Mouse (Mus musculus) limb, embryonic 13.5 days (tissue): ENCODE measurements around the gene 1700025G04Rik. TPM values are rescaled to one million over a fixed set of nuclear protein-coding genes. Genes with fewer than 3 reads are reported as not detected.

Source experiments
- ATAC-seq: fragments of 200-750 bp; cut with Nextera tagmentation; 2 replicates; pipeline ENCODE4 v1.8.0; 2017; ENCODE audit warnings: low read depth, moderate number of reproducible peaks, moderate TSS enrichment; ENCODE audit not compliant: low FRiP score
- H3K27ac ChIP-seq: fragments of 300-500 bp; sonication (generic); 2 replicates; pipeline ENCODE4 v1.5.1; 2015; ENCODE audit warnings: inconsistent platforms, mild to moderate bottlenecking, moderate library complexity
- H3K27me3 ChIP-seq: fragments of 300-500 bp; sonication (generic); 2 replicates; pipeline ENCODE4 v1.6.1; 2015; ENCODE audit warnings: mild to moderate bottlenecking, inconsistent platforms
- H3K36me3 ChIP-seq: fragments of 300-500 bp; sonication (generic); 2 replicates; pipeline ENCODE4 v1.6.1; 2015; ENCODE audit warnings: inconsistent platforms, mild to moderate bottlenecking, moderate library complexity
- H3K4me1 ChIP-seq: fragments of 300-500 bp; sonication (generic); 2 replicates; pipeline ENCODE4 v1.6.1; 2015; ENCODE audit warnings: inconsistent platforms
- H3K4me2 ChIP-seq: fragments of 300-500 bp; sonication (generic); replicated peaks from 2 replicates; pipeline ENCODE4 v1.6.1; 2015; ENCODE audit warnings: inconsistent platforms, mild to moderate bottlenecking, moderate library complexity
- H3K4me3 ChIP-seq: fragments of 300-500 bp; sonication (generic); 2 replicates; pipeline ENCODE4 v1.5.1; 2015; ENCODE audit warnings: moderate library complexity, mild to moderate bottlenecking, inconsistent platforms
- H3K9ac ChIP-seq: fragments of 300-500 bp; sonication (generic); 2 replicates; pipeline ENCODE4 v1.6.1; 2015; ENCODE audit warnings: mild to moderate bottlenecking, inconsistent platforms
- H3K9me3 ChIP-seq: fragments of 300-500 bp; sonication (generic); 2 replicates; pipeline ENCODE4 v1.6.1; 2016; ENCODE audit warnings: inconsistent platforms
- WGBS: fragments of 180-500 bp; shearing (Covaris S2); methylation state at CpG from one replicate; pipeline ENCODE4 v1.1.7; 2015; 5-methylcytosine and 5-hydroxymethylcytosine counted together
- polyA plus RNA-seq: library from polyadenylated mRNA; unstranded; fragments of >200 nt; fragmentation: Nextera tagmentation; extraction: Ambion mirVana; gene quantifications from 2 replicates; pipeline ENCODE4 v1.2.1, GENCODE M21; 2015

Gene 1700025G04Rik
- polyA plus RNA-seq, 1 experiment from 2014 or later: 28.3 TPM

- peak overlapping the region; percentile 94 for H3K9ac ChIP-seq
- no peaks in the 10 kb centered on the region for H3K36me3 ChIP-seq
- no peaks in the 10 kb centered on the region for H3K9me3 ChIP-seq
- H3K4me2 ChIP-seq: peak overlapping the region; percentile 86
- H3K27ac ChIP-seq: 0 out of 2 replicates have a peak overlapping the region, but pooled peaks have one; percentile 72
- H3K27me3 ChIP-seq: no peaks in the 10 kb centered on the region
- H3K4me3 ChIP-seq: peak overlapping the region; percentile 90
- WGBS: 2% methylated on average over 16 of the region's 16 CpGs
- peaks cover 59% of the 10 kb centered on the region for H3K4me1 ChIP-seq
- ATAC-seq: no peak
Observed at GRCm38 (mm10) chr1:152088791-152089401, 1.0 kb downstream of the 1700025G04Rik start.

GRCm38 (mm10) chr1:152088030-152088429 is 1.9 kb downstream of the 1700025G04Rik start:
- Histone ChIP-seq H3K9ac (no peak overlapping the region), H3K4me3 (peak overlapping the region; percentile 90), H3K9me3 (no peaks in the 10 kb centered on the region), H3K27me3 (no peaks in the 10 kb centered on the region), H3K4me1 (peaks cover 61% of the 10 kb centered on the region), H3K36me3 (no peaks in the 10 kb centered on the region), H3K4me2 (peak overlapping the region; percentile 86), H3K27ac (no peak overlapping the region)
- WGBS: 41% methylated on average over 5 of the region's 5 CpGs
- ATAC-seq: no peak

GRCm38 (mm10) chr1:152086951-152087350 is 3.0 kb downstream of the 1700025G04Rik start:
- 69% methylated on average over 3 of the region's 3 CpGs for WGBS
- H3K4me2 ChIP-seq: no peak overlapping the region
- no peak overlapping the region for H3K27ac ChIP-seq
- no peak overlapping the region for H3K4me3 ChIP-seq
- peaks cover 61% of the 10 kb centered on the region for H3K4me1 ChIP-seq
- no peaks in the 10 kb centered on the region for H3K9me3 ChIP-seq
- H3K27me3 ChIP-seq: no peaks in the 10 kb centered on the region
- no peak overlapping the region for H3K9ac ChIP-seq
- no peak for ATAC-seq
- H3K36me3 ChIP-seq: no peaks in the 10 kb centered on the region

- H3K4me3 ChIP-seq: no peak overlapping the region
- H3K36me3 ChIP-seq: no peaks in the 10 kb centered on the region
- no peaks in the 10 kb centered on the region for H3K9me3 ChIP-seq
- 61% methylated on average over 5 of the region's 5 CpGs for WGBS
- H3K9ac ChIP-seq: no peak overlapping the region
- H3K4me1 ChIP-seq: peaks cover 53% of the 10 kb centered on the region
- peak overlapping the region; percentile 65 for H3K4me2 ChIP-seq
- ATAC-seq: no peak
- no peaks in the 10 kb centered on the region for H3K27me3 ChIP-seq
- no peak overlapping the region for H3K27ac ChIP-seq
Observed at GRCm38 (mm10) chr1:152085561-152085960, 4.4 kb downstream of the 1700025G04Rik start.

GRCm38 (mm10) chr1:152084638-152085345 is 5.1 kb downstream of the 1700025G04Rik start:
- Histone ChIP-seq H3K4me2 (peak overlapping the region; percentile 65), H3K27ac (peak overlapping the region; percentile 63), H3K27me3 (no peaks in the 10 kb centered on the region), H3K4me1 (peaks cover 59% of the 10 kb centered on the region), H3K4me3 (peak overlapping the region; percentile 32), H3K9me3 (no peaks in the 10 kb centered on the region), H3K9ac (peak overlapping the region; percentile 50), H3K36me3 (no peaks in the 10 kb centered on the region)
- ATAC-seq: peak; percentile 71
- 4% methylated on average over 15 of the region's 15 CpGs for WGBS

GRCm38 (mm10) chr1:152081954-152082711 is 7.8 kb downstream of the 1700025G04Rik start:
- Histone ChIP-seq H3K36me3 (no peaks in the 10 kb centered on the region), H3K9ac (no peak overlapping the region), H3K9me3 (no peaks in the 10 kb centered on the region), H3K4me3 (no peak overlapping the region), H3K27ac (no peak overlapping the region), H3K4me1 (peaks cover 42% of the 10 kb centered on the region), H3K4me2 (no peak overlapping the region), H3K27me3 (no peaks in the 10 kb centered on the region)
- no peak for ATAC-seq
- WGBS: 85% methylated on average over 8 of the region's 8 CpGs

GRCm38 (mm10) chr1:152081121-152081520 is 8.8 kb downstream of the 1700025G04Rik start:
- no peak for ATAC-seq
- Histone ChIP-seq H3K9me3 (no peaks in the 10 kb centered on the region), H3K4me2 (no peak overlapping the region), H3K27ac (no peak overlapping the region), H3K4me1 (peaks cover 33% of the 10 kb centered on the region), H3K9ac (no peak overlapping the region), H3K27me3 (no peaks in the 10 kb centered on the region), H3K36me3 (no peaks in the 10 kb centered on the region), H3K4me3 (no peak overlapping the region)
- 94% methylated on average over 7 of the region's 7 CpGs for WGBS

GRCm38 (mm10) chr1:152080244-152080643 is 9.7 kb downstream of the 1700025G04Rik start:
- Histone ChIP-seq H3K36me3 (no peaks in the 10 kb centered on the region), H3K4me1 (peaks cover 24% of the 10 kb centered on the region), H3K27me3 (no peaks in the 10 kb centered on the region), H3K27ac (no peak overlapping the region), H3K4me2 (no peak overlapping the region), H3K4me3 (no peak overlapping the region), H3K9me3 (no peaks in the 10 kb centered on the region), H3K9ac (no peak overlapping the region)
- WGBS: 39% methylated on average over 6 of the region's 6 CpGs
- no peak for ATAC-seq

- H3K4me3 ChIP-seq: no peak overlapping the region
- 0 out of 2 replicates have a peak, but pooled peaks cover 9% of the 10 kb centered on the region for H3K4me1 ChIP-seq
- ATAC-seq: no peak
- 88% methylated on average over 11 of the region's 11 CpGs for WGBS
- no peaks in the 10 kb centered on the region for H3K27me3 ChIP-seq
- no peak overlapping the region for H3K4me2 ChIP-seq
- H3K9ac ChIP-seq: no peak overlapping the region
- no peak overlapping the region for H3K27ac ChIP-seq
- H3K36me3 ChIP-seq: no peaks in the 10 kb centered on the region
- no peaks in the 10 kb centered on the region for H3K9me3 ChIP-seq
Observed at GRCm38 (mm10) chr1:152077171-152077715, 12.7 kb downstream of the 1700025G04Rik start.

GRCm38 (mm10) chr1:152076222-152076845 is 13.6 kb downstream of the 1700025G04Rik start:
- ATAC-seq: no peak
- no peaks in the 10 kb centered on the region for H3K27me3 ChIP-seq
- H3K4me3 ChIP-seq: no peak overlapping the region
- no peak overlapping the region for H3K27ac ChIP-seq
- H3K9me3 ChIP-seq: no peaks in the 10 kb centered on the region
- H3K9ac ChIP-seq: no peak overlapping the region
- H3K4me2 ChIP-seq: no peak overlapping the region
- 0 out of 2 replicates have a peak, but pooled peaks cover 9% of the 10 kb centered on the region for H3K4me1 ChIP-seq
- no peaks in the 10 kb centered on the region for H3K36me3 ChIP-seq
- WGBS: 81% methylated on average over 14 of the region's 14 CpGs

- Histone ChIP-seq H3K9ac (no peak overlapping the region), H3K4me1 (0 out of 2 replicates have a peak, but pooled peaks cover 9% of the 10 kb centered on the region), H3K27me3 (no peaks in the 10 kb centered on the region), H3K4me2 (no peak overlapping the region), H3K9me3 (no peaks in the 10 kb centered on the region), H3K4me3 (no peak overlapping the region), H3K36me3 (no peaks in the 10 kb centered on the region), H3K27ac (no peak overlapping the region)
- 97% methylated on average over 6 of the region's 6 CpGs for WGBS
- ATAC-seq: no peak
Observed at GRCm38 (mm10) chr1:152075725-152076124, 14.2 kb downstream of the 1700025G04Rik start.
